Mouse (Mus musculus): ENCODE results near the gene Epb41l1. TPM values are rescaled to one million over a fixed set of nuclear protein-coding genes. Genes with fewer than 3 reads are reported as not detected.

The Epb41l1 gene
- polyA plus RNA-seq, 1 experiment from 2014 or later = 6.2 TPM

- Histone ChIP-seq H3K36me3 (ENCODE audit: control insufficient read depth, insufficient read depth, low read length) (no peaks in the 10 kb centered on the region), H3K9me3 (ENCODE audit: control insufficient read depth, low read depth, low read length) (no peaks in the 10 kb centered on the region), H3K4me1 (ENCODE audit: control insufficient read depth, insufficient read depth, low read length) (peaks cover 3% of the 10 kb centered on the region; the same call in 1 of the 2 replicates), H3K27me3 (ENCODE audit: control insufficient read depth, insufficient read depth, low read length) (no peaks in the 10 kb centered on the region), H3K9ac (replicated peaks; ENCODE audit: low read depth, low read length) (no peak overlapping the region), H3K4me2 (replicated peaks; ENCODE audit: low read depth, low read length) (no peak overlapping the region), H3K27ac (ENCODE audit: low read length) (no peak overlapping the region), H3K4me3 (ENCODE audit: low read depth, low read length) (no peak overlapping the region)
- 56% methylated on average over 1 of the region's 1 CpGs for WGBS
- ATAC-seq (ENCODE audit: insufficient number of reproducible peaks, insufficient read depth, low FRiP score, low read depth) = no peak
Observed at GRCm38 (mm10) chr2:156443323-156443722, 22.6 kb downstream of the Epb41l1 start.

DNA sequence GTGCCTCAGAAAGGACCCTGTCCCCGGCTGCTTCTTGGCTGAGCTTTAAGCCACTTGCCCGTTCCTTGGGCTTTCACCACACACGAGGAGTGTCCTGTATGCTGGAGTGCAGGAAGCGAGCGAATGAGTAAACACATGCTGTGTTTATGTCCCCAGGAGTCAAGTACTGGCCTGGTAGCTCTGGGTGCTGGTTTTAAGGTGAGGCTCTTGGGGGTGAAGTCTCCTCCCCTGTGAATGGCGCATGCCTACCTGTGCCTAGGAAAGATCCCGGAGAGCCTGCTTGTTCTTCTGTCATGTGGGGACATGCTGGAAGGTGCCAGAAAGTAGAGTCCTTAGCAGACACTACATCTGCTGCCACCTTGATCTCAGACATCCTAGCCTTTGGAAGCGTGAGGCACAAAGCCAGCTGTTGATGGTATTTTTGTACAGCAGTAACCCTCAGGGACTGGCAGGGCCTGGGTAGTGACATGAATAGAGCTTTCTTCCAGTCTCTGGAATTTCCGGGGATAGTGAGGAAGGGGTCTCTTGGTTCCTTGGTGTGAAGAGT, 25.9 kb downstream of the Epb41l1 start:
- ATAC-seq (ENCODE audit: insufficient number of reproducible peaks, insufficient read depth, low FRiP score, low read depth) = no peak
- H3K4me1 ChIP-seq (ENCODE audit: control insufficient read depth, insufficient read depth, low read length) = peaks cover 6% of the 10 kb centered on the region; the same call in 1 of the 2 replicates
- 61% methylated on average over 9 of the region's 9 CpGs for WGBS
- H3K36me3 ChIP-seq (ENCODE audit: control insufficient read depth, insufficient read depth, low read length) = no peaks in the 10 kb centered on the region
- no peaks in the 10 kb centered on the region for H3K27me3 ChIP-seq (ENCODE audit: control insufficient read depth, insufficient read depth, low read length)
- H3K9me3 ChIP-seq (ENCODE audit: control insufficient read depth, low read depth, low read length) = no peaks in the 10 kb centered on the region
- no peak overlapping the region for H3K4me3 ChIP-seq (ENCODE audit: low read depth, low read length)
- no peak overlapping the region for H3K4me2 ChIP-seq (replicated peaks; ENCODE audit: low read depth, low read length)
- H3K27ac ChIP-seq (ENCODE audit: low read length) = peak overlapping the region; percentile 75
- no peak overlapping the region; the same call in 1 of the 2 replicates for H3K9ac ChIP-seq (replicated peaks; ENCODE audit: low read depth, low read length)

GRCm38 (mm10) chr2:156447413-156448295, 26.9 kb downstream of the Epb41l1 start:
- WGBS = 12% methylated on average over 10 of the region's 10 CpGs
- peak; percentile 84 for ATAC-seq (ENCODE audit: insufficient number of reproducible peaks, insufficient read depth, low FRiP score, low read depth)
- H3K4me3 ChIP-seq (ENCODE audit: low read depth, low read length) = no peak overlapping the region

DNA sequence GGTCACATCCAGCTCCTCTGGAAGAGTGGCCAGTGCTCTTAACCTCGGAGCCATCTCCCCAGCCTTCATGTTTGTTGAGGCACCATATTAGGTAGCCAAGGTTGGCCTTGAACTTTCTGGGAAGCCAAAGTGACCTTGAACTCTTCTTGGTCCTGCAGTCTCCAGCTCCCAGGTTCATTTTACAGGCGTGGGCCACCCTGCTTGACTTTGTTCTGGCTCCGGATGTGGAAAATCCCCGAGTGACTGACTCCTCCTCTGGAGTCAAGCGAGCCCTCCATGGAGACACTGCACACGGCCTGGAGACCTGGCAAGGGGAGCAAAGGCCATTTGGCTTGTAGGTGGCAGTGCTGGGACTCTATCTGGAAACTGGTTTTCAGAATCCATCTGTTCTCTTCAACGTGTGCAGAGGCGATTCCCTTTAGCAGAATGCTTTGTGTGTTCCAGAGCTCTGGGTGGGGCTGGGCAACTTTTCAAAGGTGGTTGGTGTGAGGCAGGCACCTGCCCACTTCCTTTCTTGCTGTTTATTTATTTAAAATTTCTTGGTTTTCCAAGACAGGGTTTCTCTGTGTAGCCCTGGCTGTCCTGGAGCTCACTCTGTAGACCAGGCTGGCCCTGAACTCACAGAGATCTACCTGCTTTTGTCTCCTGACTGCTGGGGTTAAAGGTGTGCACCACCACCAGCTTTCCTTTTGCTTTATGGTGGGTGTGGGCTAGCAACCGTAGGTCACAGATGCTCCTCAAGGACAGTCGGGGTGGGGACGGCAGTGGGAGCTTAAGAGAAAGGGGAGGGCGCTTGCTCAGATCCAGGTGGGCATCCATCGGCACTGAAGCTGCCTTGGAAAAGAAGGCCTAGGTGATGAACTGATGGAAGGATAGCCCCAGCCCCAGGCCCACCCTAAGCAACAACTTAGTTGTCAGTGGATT, 30.8 kb downstream of the Epb41l1 start:
- Histone ChIP-seq H3K36me3 (ENCODE audit: control insufficient read depth, insufficient read depth, low read length) (no peaks in the 10 kb centered on the region), H3K27me3 (ENCODE audit: control insufficient read depth, insufficient read depth, low read length) (no peaks in the 10 kb centered on the region), H3K4me2 (replicated peaks; ENCODE audit: low read depth, low read length) (no peak overlapping the region), H3K27ac (ENCODE audit: low read length) (no peak overlapping the region), H3K4me3 (ENCODE audit: low read depth, low read length) (no peak overlapping the region), H3K9ac (replicated peaks; ENCODE audit: low read depth, low read length) (no peak overlapping the region), H3K9me3 (ENCODE audit: control insufficient read depth, low read depth, low read length) (no peaks in the 10 kb centered on the region), H3K4me1 (ENCODE audit: control insufficient read depth, insufficient read depth, low read length) (0 out of 2 replicates have a peak, but pooled peaks cover 3% of the 10 kb centered on the region)
- WGBS = 76% methylated on average over 13 of the region's 13 CpGs
- no peak for ATAC-seq (ENCODE audit: insufficient number of reproducible peaks, insufficient read depth, low FRiP score, low read depth)

More at GRCm38 (mm10) chr2:156447413-156448295, 26.9 kb downstream of the Epb41l1 start:
- no peaks in the 10 kb centered on the region for H3K36me3 ChIP-seq (ENCODE audit: control insufficient read depth, insufficient read depth, low read length)
- no peak overlapping the region for H3K4me2 ChIP-seq (replicated peaks; ENCODE audit: low read depth, low read length)
- peak overlapping the region; percentile 75; the same call in 1 of the 2 replicates for H3K27ac ChIP-seq (ENCODE audit: low read length)
- H3K9me3 ChIP-seq (ENCODE audit: control insufficient read depth, low read depth, low read length) = no peaks in the 10 kb centered on the region
- 0 out of 2 replicates have a peak, but pooled peaks cover 3% of the 10 kb centered on the region for H3K4me1 ChIP-seq (ENCODE audit: control insufficient read depth, insufficient read depth, low read length)
- no peaks in the 10 kb centered on the region for H3K27me3 ChIP-seq (ENCODE audit: control insufficient read depth, insufficient read depth, low read length)
- H3K9ac ChIP-seq (replicated peaks; ENCODE audit: low read depth, low read length) = no peak overlapping the region

- no peaks in the 10 kb centered on the region for H3K27me3 ChIP-seq (ENCODE audit: control insufficient read depth, insufficient read depth, low read length)
- no peaks in the 10 kb centered on the region for H3K9me3 ChIP-seq (ENCODE audit: control insufficient read depth, low read depth, low read length)
- H3K4me2 ChIP-seq (replicated peaks; ENCODE audit: low read depth, low read length) = no peak overlapping the region
- no peak overlapping the region for H3K9ac ChIP-seq (replicated peaks; ENCODE audit: low read depth, low read length)
- 76% methylated on average over 7 of the region's 7 CpGs for WGBS
- 0 out of 2 replicates have a peak, but pooled peaks cover 4% of the 10 kb centered on the region for H3K4me1 ChIP-seq (ENCODE audit: control insufficient read depth, insufficient read depth, low read length)
- H3K36me3 ChIP-seq (ENCODE audit: control insufficient read depth, insufficient read depth, low read length) = no peaks in the 10 kb centered on the region
- no peak overlapping the region for H3K4me3 ChIP-seq (ENCODE audit: low read depth, low read length)
- no peak overlapping the region for H3K27ac ChIP-seq (ENCODE audit: low read length)
- ATAC-seq (ENCODE audit: insufficient number of reproducible peaks, insufficient read depth, low FRiP score, low read depth) = no peak
Observed at GRCm38 (mm10) chr2:156452149-156452536, 31.4 kb downstream of the Epb41l1 start.

- 62% methylated on average over 7 of the region's 7 CpGs for WGBS
- Histone ChIP-seq H3K36me3 (ENCODE audit: control insufficient read depth, insufficient read depth, low read length) (no peaks in the 10 kb centered on the region), H3K27me3 (ENCODE audit: control insufficient read depth, insufficient read depth, low read length) (no peaks in the 10 kb centered on the region), H3K4me2 (replicated peaks; ENCODE audit: low read depth, low read length) (no peak overlapping the region), H3K4me3 (ENCODE audit: low read depth, low read length) (no peak overlapping the region), H3K9me3 (ENCODE audit: control insufficient read depth, low read depth, low read length) (no peaks in the 10 kb centered on the region), H3K9ac (replicated peaks; ENCODE audit: low read depth, low read length) (no peak overlapping the region), H3K4me1 (ENCODE audit: control insufficient read depth, insufficient read depth, low read length) (0 out of 2 replicates have a peak, but pooled peaks cover 7% of the 10 kb centered on the region), H3K27ac (ENCODE audit: low read length) (no peak overlapping the region)
- no peak for ATAC-seq (ENCODE audit: insufficient number of reproducible peaks, insufficient read depth, low FRiP score, low read depth)
Observed at GRCm38 (mm10) chr2:156453822-156454221, 33.1 kb downstream of the Epb41l1 start.

DNA sequence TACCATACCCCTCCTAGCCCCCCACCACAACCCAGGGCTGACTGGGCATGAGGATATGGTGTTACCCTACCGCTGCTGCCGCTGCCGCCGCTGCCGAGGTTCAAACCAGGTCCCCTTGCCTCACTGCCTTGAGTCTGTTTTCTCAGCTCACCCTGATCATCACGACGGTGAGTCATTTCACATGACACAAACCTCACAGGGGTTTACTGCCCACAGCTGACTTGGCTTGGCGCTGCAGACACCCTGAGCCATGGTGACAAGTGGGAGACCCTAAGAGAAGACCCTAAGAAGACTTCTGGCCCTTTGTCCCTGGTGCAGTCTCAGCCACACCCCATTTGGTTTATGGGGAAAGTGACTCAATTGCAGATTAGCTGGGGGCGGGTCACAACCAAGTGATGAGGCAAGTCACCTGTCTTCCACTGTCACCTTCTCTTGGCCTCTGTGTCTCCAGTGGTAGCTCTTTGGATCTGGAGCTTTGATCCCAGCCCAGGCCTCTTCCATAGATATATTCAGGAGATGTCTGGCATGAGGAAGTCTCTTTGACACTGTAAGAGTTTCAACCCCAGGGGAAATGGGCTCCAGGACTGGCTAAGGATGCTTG, 34.9 kb downstream of the Epb41l1 start:
- Histone ChIP-seq H3K9me3 (ENCODE audit: control insufficient read depth, low read depth, low read length) (no peaks in the 10 kb centered on the region), H3K9ac (replicated peaks; ENCODE audit: low read depth, low read length) (no peak overlapping the region), H3K4me2 (replicated peaks; ENCODE audit: low read depth, low read length) (no peak overlapping the region), H3K27me3 (ENCODE audit: control insufficient read depth, insufficient read depth, low read length) (no peaks in the 10 kb centered on the region), H3K27ac (ENCODE audit: low read length) (no peak overlapping the region), H3K36me3 (ENCODE audit: control insufficient read depth, insufficient read depth, low read length) (no peaks in the 10 kb centered on the region), H3K4me3 (ENCODE audit: low read depth, low read length) (no peak overlapping the region), H3K4me1 (ENCODE audit: control insufficient read depth, insufficient read depth, low read length) (0 out of 2 replicates have a peak, but pooled peaks cover 7% of the 10 kb centered on the region)
- 86% methylated on average over 9 of the region's 9 CpGs for WGBS
- no peak for ATAC-seq (ENCODE audit: insufficient number of reproducible peaks, insufficient read depth, low FRiP score, low read depth)
